Mouse (Mus musculus): Measurements from ENCODE around the gene Fancc. TPM values are rescaled to one million over a fixed set of nuclear protein-coding genes. Genes with fewer than 3 reads are reported as not detected.

Gene Fancc
- total RNA-seq, 2 experiments from 2014 or later, result 10.0 to 11.3 TPM

- ATAC-seq (replicated peaks; ENCODE audit: poor library complexity, severe bottlenecking), result no peak
These were observed 219.8 kb downstream of the Fancc start for GRCm38 (mm10) chr13:63277316-63277715.

- ATAC-seq (replicated peaks; ENCODE audit: poor library complexity, severe bottlenecking), result no peak
These were observed 220.7 kb downstream of the Fancc start for GRCm38 (mm10) chr13:63276389-63276788.

- ATAC-seq (replicated peaks; ENCODE audit: poor library complexity, severe bottlenecking), result no peak
These were observed 222.5 kb downstream of the Fancc start for GRCm38 (mm10) chr13:63274488-63275166.

- ATAC-seq (replicated peaks; ENCODE audit: poor library complexity, severe bottlenecking), result no peak
These were observed 223.2 kb downstream of the Fancc start for GRCm38 (mm10) chr13:63273859-63274258.

- ATAC-seq (replicated peaks; ENCODE audit: poor library complexity, severe bottlenecking), result no peak
These were observed 224.4 kb downstream of the Fancc start for GRCm38 (mm10) chr13:63272602-63273229.

- no peak for ATAC-seq (replicated peaks; ENCODE audit: poor library complexity, severe bottlenecking)
These were observed 225.0 kb downstream of the Fancc start for GRCm38 (mm10) chr13:63272017-63272601.

GRCm38 (mm10) chr13:63270191-63270590 lies 226.9 kb downstream of the Fancc start:
- ATAC-seq (replicated peaks; ENCODE audit: poor library complexity, severe bottlenecking), result no peak

GRCm38 (mm10) chr13:63268776-63269175 lies 228.3 kb downstream of the Fancc start:
- ATAC-seq (replicated peaks; ENCODE audit: poor library complexity, severe bottlenecking), result 0 out of 2 replicates have a peak, but pooled peaks have one; percentile 20

GRCm38 (mm10) chr13:63268371-63268770 lies 228.7 kb downstream of the Fancc start:
- ATAC-seq (replicated peaks; ENCODE audit: poor library complexity, severe bottlenecking), result no peak

GRCm38 (mm10) chr13:63262168-63262957 lies 234.7 kb downstream of the Fancc start:
- ATAC-seq (replicated peaks; ENCODE audit: poor library complexity, severe bottlenecking), result no peak

- ATAC-seq (replicated peaks; ENCODE audit: poor library complexity, severe bottlenecking), result no peak
These were observed 235.4 kb downstream of the Fancc start for GRCm38 (mm10) chr13:63261676-63262075.

- peak; percentile 23 for ATAC-seq (replicated peaks; ENCODE audit: poor library complexity, severe bottlenecking)
These were observed 236.1 kb downstream of the Fancc start for GRCm38 (mm10) chr13:63260753-63261631.

GRCm38 (mm10) chr13:63260133-63260532 lies 236.9 kb downstream of the Fancc start:
- no peak for ATAC-seq (replicated peaks; ENCODE audit: poor library complexity, severe bottlenecking)

- ATAC-seq (replicated peaks; ENCODE audit: poor library complexity, severe bottlenecking), result no peak
These were observed 238.4 kb downstream of the Fancc start for GRCm38 (mm10) chr13:63258671-63259070.

GRCm38 (mm10) chr13:63258167-63258582 lies 238.9 kb downstream of the Fancc start:
- ATAC-seq (replicated peaks; ENCODE audit: poor library complexity, severe bottlenecking), result peak; percentile 15; the same call in 1 of the 2 replicates

GRCm38 (mm10) chr13:63256807-63257206 lies 240.3 kb downstream of the Fancc start:
- peak; percentile 47 for ATAC-seq (replicated peaks; ENCODE audit: poor library complexity, severe bottlenecking)

GRCm38 (mm10) chr13:63256146-63256545 lies 240.9 kb downstream of the Fancc start:
- ATAC-seq (replicated peaks; ENCODE audit: poor library complexity, severe bottlenecking), result no peak

- ATAC-seq (replicated peaks; ENCODE audit: poor library complexity, severe bottlenecking), result peak; percentile 38
These were observed 241.5 kb downstream of the Fancc start for GRCm38 (mm10) chr13:63255519-63256011.

GRCm38 (mm10) chr13:63253886-63254636 lies 243.0 kb downstream of the Fancc start:
- peak; percentile 13 for ATAC-seq (replicated peaks; ENCODE audit: poor library complexity, severe bottlenecking)
